ENCODE assay signal across 30 mouse cellular contexts in the genomic region with DNA sequence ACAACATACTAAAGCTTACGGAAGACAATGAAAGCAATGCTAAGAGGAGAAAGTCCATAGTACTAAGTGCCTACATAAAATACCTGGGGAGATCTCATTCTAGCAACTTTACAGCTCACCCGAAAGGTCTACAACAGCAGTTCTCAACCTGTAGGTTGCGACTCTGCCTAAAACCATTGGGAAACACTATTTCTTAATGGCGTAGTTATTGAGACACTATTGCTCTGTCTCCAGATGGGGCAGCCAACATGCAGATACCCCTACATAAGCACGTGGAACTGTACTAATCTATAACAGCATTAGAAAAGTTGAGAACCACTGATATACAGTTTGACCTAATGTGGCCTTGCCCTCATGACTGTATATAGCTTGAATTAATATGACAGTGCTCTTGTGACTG. TPM values are rescaled to one million over a fixed set of nuclear protein-coding genes. Genes with fewer than 3 reads are reported as not detected.
DNase-seq lines count a peak whose midpoint lies in the region; ATAC-seq and TF ChIP-seq lines count a peak whose summit lies in the region.
"Had no signal": no experiment of that assay in that cellular context is flagged by ENCODE, and none has a peak within 500 bp of the region (broad histone marks: within the 10 kb centered on the region; RNA-seq: fewer than 3 reads in every experiment).

No protein-coding gene starts in this region.

- no peak overlapping the region for H3K4me3 ChIP-seq in intestine, postnatal 0 days (ENCODE audit: low read depth, low read length)
- H3K4me3 ChIP-seq in intestine, embryonic 16.5 days (ENCODE audit: low read length), result no peak overlapping the region
- H3K4me3 ChIP-seq: embryonic facial prominence, embryonic 13.5 days; embryonic facial prominence, embryonic 15.5 days; erythroblast, embryonic 14.5 days; forebrain, embryonic 13.5 days; forebrain, embryonic 15.5 days had no signal

- no peaks in the 10 kb centered on the region; the same call in 1 of the 2 replicates for H3K36me3 ChIP-seq in intestine, postnatal 0 days (ENCODE audit: control insufficient read depth, insufficient read depth)
- H3K36me3 ChIP-seq in intestine, embryonic 16.5 days (ENCODE audit: control insufficient read depth, insufficient read depth, low read length), result peaks cover 5% of the 10 kb centered on the region; the same call in 1 of the 2 replicates

- no peak overlapping the region for H3K4me2 ChIP-seq in intestine, postnatal 0 days (replicated peaks; ENCODE audit: low read depth)
- H3K4me2 ChIP-seq in intestine, embryonic 16.5 days (ENCODE audit: low read depth, low read length), result no peak overlapping the region
- H3K4me2 ChIP-seq: embryonic facial prominence, embryonic 13.5 days; embryonic facial prominence, embryonic 15.5 days; forebrain, embryonic 13.5 days; forebrain, embryonic 15.5 days had no signal

- H3K27me3 ChIP-seq in intestine, postnatal 0 days (replicated peaks; ENCODE audit: control insufficient read depth, insufficient read depth, low read length), result no peaks in the 10 kb centered on the region
- no peaks in the 10 kb centered on the region for H3K27me3 ChIP-seq in intestine, embryonic 16.5 days (replicated peaks; ENCODE audit: control insufficient read depth, insufficient read depth, low read length)
- H3K27me3 ChIP-seq: CH12.LX; embryonic facial prominence, embryonic 13.5 days; embryonic facial prominence, embryonic 15.5 days; forebrain, embryonic 13.5 days; forebrain, embryonic 15.5 days had no signal

- TF ChIP-seq CTCF in intestine, postnatal 0 days (IDR thresholded peaks at IDR 0.05; ENCODE audit: low read depth), result no peak

- peak; percentile 45; the same call in 1 of the 2 replicates for ATAC-seq in intestine, postnatal 0 days
- ATAC-seq in intestine, embryonic 16.5 days, result no peak
- peak; percentile 66 for ATAC-seq in megakaryocyte, adult 5-6 weeks (ENCODE audit: poor library complexity, severe bottlenecking)
- ATAC-seq: CD4-positive, CD25-positive, alpha-beta regulatory T cell, adult 4 months; forebrain, embryonic 13.5 days; forebrain, embryonic 15.5 days; forebrain, postnatal 0 days had no signal

- no peaks in the 10 kb centered on the region for H3K9me3 ChIP-seq in intestine, postnatal 0 days (ENCODE audit: control insufficient read depth)
- no peaks in the 10 kb centered on the region for H3K9me3 ChIP-seq in intestine, embryonic 16.5 days (ENCODE audit: control insufficient read depth, low read length)
- H3K9me3 ChIP-seq: embryonic facial prominence, embryonic 15.5 days had no signal

- peak; percentile 34 for DNase-seq in gonadal fat pad, adult 2 months (ENCODE audit: low read depth)
- DNase-seq in heart, adult 8-10 months (ENCODE audit: low spot score), result no peak
- no peak for DNase-seq in ovary, postnatal 36 days (ENCODE audit: low spot score)
- DNase-seq in spleen, adult 18-20 months, result no peak
- DNase-seq: adrenal gland, adult 8-10 months; adrenal gland, postnatal 14 days; adrenal gland, postnatal 36 days; B cell, adult 2 months; cerebellum, adult 11-12 months; cerebellum, adult 2 months; cerebellum, adult 9-10 months; cerebellum, postnatal 14 days; cerebellum, postnatal 36 days; embryo, embryonic 11 days; forebrain, postnatal 0 days had no signal

- H3K9ac ChIP-seq in intestine, postnatal 0 days (ENCODE audit: low read depth, low read length), result no peak overlapping the region
- H3K9ac ChIP-seq in intestine, embryonic 16.5 days (ENCODE audit: low read depth, low read length), result no peak overlapping the region
- H3K9ac ChIP-seq: embryonic facial prominence, embryonic 13.5 days; embryonic facial prominence, embryonic 15.5 days; forebrain, embryonic 13.5 days; forebrain, embryonic 15.5 days; forebrain, postnatal 0 days had no signal

- no peak overlapping the region for H3K27ac ChIP-seq in intestine, postnatal 0 days (ENCODE audit: low read depth, low read length)
- H3K27ac ChIP-seq in intestine, embryonic 16.5 days (ENCODE audit: low read length), result no peak overlapping the region
- H3K27ac ChIP-seq: embryonic facial prominence, embryonic 13.5 days; embryonic facial prominence, embryonic 15.5 days; forebrain, embryonic 13.5 days; forebrain, embryonic 15.5 days had no signal

- 83% methylated on average over 5 of the region's 5 CpGs for WGBS in intestine, postnatal 0 days
- 95% methylated on average over 5 of the region's 5 CpGs for WGBS in intestine, embryonic 16.5 days

- H3K4me1 ChIP-seq in intestine, postnatal 0 days (replicated peaks; ENCODE audit: control insufficient read depth, insufficient read depth, low read length), result no peaks in the 10 kb centered on the region
- H3K4me1 ChIP-seq in intestine, embryonic 16.5 days (ENCODE audit: control insufficient read depth, insufficient read depth, low read length), result no peaks in the 10 kb centered on the region
- H3K4me1 ChIP-seq: embryonic facial prominence, embryonic 13.5 days; embryonic facial prominence, embryonic 15.5 days; forebrain, embryonic 13.5 days; forebrain, embryonic 15.5 days had no signal

RNA-seq across cellular contexts. Expression of gene Zfp141, which starts 7.3 kb away (rescaled TPM):
- polyA plus RNA-seq in intestine, postnatal 0 days (2015; fragmentation: Nextera tagmentation; extraction: Ambion mirVana), result 1.8 and 2.4 TPM in 2 replicates
- 6.5 and 7.8 TPM in 2 replicates for polyA plus RNA-seq in intestine, embryonic 16.5 days (2015; fragmentation: Nextera tagmentation; extraction: Ambion mirVana)
- 4.9 and 5.2 TPM in 2 replicates for polyA plus RNA-seq in gonadal fat pad, adult 2 months (2012; rRNA removed)
- 11.5 and 12.5 TPM in 2 replicates for total RNA-seq in megakaryocyte, adult 5-6 weeks (2015)
- total RNA-seq in megakaryocyte, adult 5-6 weeks (2017), result 12.0 and 14.3 TPM in 2 replicates
- 1 to 10 TPM; 4.6 to 6.5 (median 4.9) TPM for total RNA-seq in heart, adult 8-10 months (2022)

RNA-seq across cellular contexts. Expression of gene 4933421I07Rik, which starts 50.3 kb away (rescaled TPM):
- polyA plus RNA-seq in intestine, postnatal 0 days (2015; fragmentation: Nextera tagmentation; extraction: Ambion mirVana), result not detected in 2 replicates
- not detected in 2 replicates for polyA plus RNA-seq in intestine, embryonic 16.5 days (2015; fragmentation: Nextera tagmentation; extraction: Ambion mirVana)
- polyA plus RNA-seq in gonadal fat pad, adult 2 months (2012; rRNA removed), result not detected in 2 replicates
- 0.38 TPM in 1 of 2 replicates, not detected in the other for total RNA-seq in megakaryocyte, adult 5-6 weeks (2015)
- not detected in 2 replicates for total RNA-seq in megakaryocyte, adult 5-6 weeks (2017)
- not detected for total RNA-seq in heart, adult 8-10 months (2022)
- total RNA-seq: adrenal gland, adult 8-10 months; adrenal gland, postnatal 14 days; adrenal gland, postnatal 36 days; CH12.LX; common myeloid progenitor, adult 5-6 weeks; ES-E14; forebrain, postnatal 0 days; MEL had no signal
- polyA plus RNA-seq: CD4-positive, CD25-positive, alpha-beta regulatory T cell, adult 4 months; cerebellum, adult 2 months; embryonic facial prominence, embryonic 11.5 days; embryonic facial prominence, embryonic 13.5 days; embryonic facial prominence, embryonic 15.5 days; erythroblast, embryonic 14.5 days; forebrain, embryonic 11.5 days; forebrain, embryonic 13.5 days; forebrain, embryonic 15.5 days; forebrain, postnatal 0 days had no signal
